Mouse (Mus musculus): ENCODE data around the gene Olfr485. TPM values are rescaled to one million over a fixed set of nuclear protein-coding genes. Genes with fewer than 3 reads are reported as not detected.

Gene Olfr485
- polyA plus RNA-seq, 1 experiment from 2014 or later: not detected

DNA sequence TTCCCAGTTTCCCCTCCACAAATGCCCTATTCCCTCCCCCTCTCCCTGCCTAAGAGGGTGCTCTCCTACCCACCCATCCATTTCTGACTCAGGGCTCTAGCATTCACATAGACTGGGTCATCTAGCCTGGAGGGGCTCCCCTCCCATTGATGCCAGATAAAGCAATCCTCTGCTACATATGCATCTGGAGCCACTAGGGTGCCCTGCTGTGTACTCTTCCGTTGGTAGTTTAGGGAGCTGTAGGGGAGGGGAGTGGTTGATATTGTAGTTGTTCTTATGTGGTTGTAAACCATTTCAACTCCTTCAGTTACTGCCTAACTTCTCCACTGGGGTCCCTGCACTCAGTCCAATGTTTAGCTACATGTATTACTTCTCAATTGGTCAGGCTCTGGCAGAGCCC is 39.0 kb downstream of the Olfr485 start:
- no peaks in the 10 kb centered on the region for H3K4me1 ChIP-seq (replicated peaks; ENCODE audit: control insufficient read depth, insufficient read depth, low read length)
- H3K36me3 ChIP-seq (replicated peaks; ENCODE audit: control insufficient read depth, insufficient read depth): no peaks in the 10 kb centered on the region
- 8% methylated on average over 1 of the region's 1 CpGs for WGBS
- no peaks in the 10 kb centered on the region for H3K27me3 ChIP-seq (ENCODE audit: control insufficient read depth, insufficient read depth, low read length)
- H3K4me2 ChIP-seq (replicated peaks): no peak overlapping the region
- ATAC-seq (ENCODE audit: low FRiP score) (no peak), DNase-seq (ENCODE audit: low spot score) (no peak)
- no peak overlapping the region for H3K9ac ChIP-seq
- no peak overlapping the region for H3K27ac ChIP-seq
- no peaks in the 10 kb centered on the region for H3K9me3 ChIP-seq (ENCODE audit: control insufficient read depth, low read length)
- H3K4me3 ChIP-seq (replicated peaks; ENCODE audit: low read length): no peak overlapping the region

Other genes starting within 250 kb of the Olfr485 start
- gene Olfr473, start 229.4 kb downstream of the Olfr485 start, polyA plus RNA-seq (2014; fragmentation: Nextera tagmentation; extraction: Ambion mirVana): not detected in 2 replicates
- gene Olfr474, start 205.2 kb downstream of the Olfr485 start, polyA plus RNA-seq (2014; fragmentation: Nextera tagmentation; extraction: Ambion mirVana): not detected in 2 replicates
- not detected in 2 replicates for gene Olfr476, start 195.1 kb downstream of the Olfr485 start, polyA plus RNA-seq (2014; fragmentation: Nextera tagmentation; extraction: Ambion mirVana)
- not detected in 2 replicates for gene Olfr477, start 173.2 kb downstream of the Olfr485 start, polyA plus RNA-seq (2014; fragmentation: Nextera tagmentation; extraction: Ambion mirVana)
- not detected in 2 replicates for gene Olfr478, start 125.9 kb downstream of the Olfr485 start, polyA plus RNA-seq (2014; fragmentation: Nextera tagmentation; extraction: Ambion mirVana)
- not detected in 2 replicates for gene Olfr479, start 109.2 kb downstream of the Olfr485 start, polyA plus RNA-seq (2014; fragmentation: Nextera tagmentation; extraction: Ambion mirVana)
- not detected in 2 replicates for gene Olfr480, start 92.5 kb downstream of the Olfr485 start, polyA plus RNA-seq (2014; fragmentation: Nextera tagmentation; extraction: Ambion mirVana)
- gene Olfr481, start 80.0 kb downstream of the Olfr485 start, polyA plus RNA-seq (2014; fragmentation: Nextera tagmentation; extraction: Ambion mirVana): not detected in 2 replicates
- gene Olfr482, start 62.3 kb downstream of the Olfr485 start, polyA plus RNA-seq (2014; fragmentation: Nextera tagmentation; extraction: Ambion mirVana): 0.13 TPM in 1 of 2 replicates, not detected in the other
- not detected in 2 replicates for gene Olfr483, start 59.0 kb downstream of the Olfr485 start, polyA plus RNA-seq (2014; fragmentation: Nextera tagmentation; extraction: Ambion mirVana)
- gene Olfr484, start 32.4 kb downstream of the Olfr485 start, polyA plus RNA-seq (2014; fragmentation: Nextera tagmentation; extraction: Ambion mirVana): not detected in 2 replicates
- not detected in 2 replicates for gene Olfr486, start 12.9 kb upstream of the Olfr485 start, polyA plus RNA-seq (2014; fragmentation: Nextera tagmentation; extraction: Ambion mirVana)
- not detected in 2 replicates for gene Olfr487, start 54.8 kb upstream of the Olfr485 start, polyA plus RNA-seq (2014; fragmentation: Nextera tagmentation; extraction: Ambion mirVana)
- not detected in 2 replicates for gene Olfr488, start 98.5 kb upstream of the Olfr485 start, polyA plus RNA-seq (2014; fragmentation: Nextera tagmentation; extraction: Ambion mirVana)
- gene Olfr490, start 129.1 kb upstream of the Olfr485 start, polyA plus RNA-seq (2014; fragmentation: Nextera tagmentation; extraction: Ambion mirVana): not detected in 2 replicates
- not detected in 2 replicates for gene Olfr491, start 153.6 kb upstream of the Olfr485 start, polyA plus RNA-seq (2014; fragmentation: Nextera tagmentation; extraction: Ambion mirVana)
- not detected in 2 replicates for gene Olfr492, start 163.8 kb upstream of the Olfr485 start, polyA plus RNA-seq (2014; fragmentation: Nextera tagmentation; extraction: Ambion mirVana)
- gene Olfr493, start 187.1 kb upstream of the Olfr485 start, polyA plus RNA-seq (2014; fragmentation: Nextera tagmentation; extraction: Ambion mirVana): not detected in 2 replicates
- not detected in 2 replicates for gene Olfr494, start 205.5 kb upstream of the Olfr485 start, polyA plus RNA-seq (2014; fragmentation: Nextera tagmentation; extraction: Ambion mirVana)
- gene Olfr495, start 233.3 kb upstream of the Olfr485 start, polyA plus RNA-seq (2014; fragmentation: Nextera tagmentation; extraction: Ambion mirVana): not detected in 2 replicates